Mouse (Mus musculus) embryonic fibroblast, embryonic 13.5 days (primary cell): ENCODE results near the gene Mrps26. TPM values are rescaled to one million over a fixed set of nuclear protein-coding genes. Genes with fewer than 3 reads are reported as not detected.
A peak's percentile ranks its signal among the peaks of the same experiment; 100 is the strongest.

ENCODE experiments used
- H3K27ac ChIP-seq: 2 replicates; pipeline ENCODE4 v1.5.1; 2012; ENCODE audit warnings: low read length, control low read depth, inconsistent platforms; ENCODE audit not compliant: insufficient read depth
- H3K4me1 ChIP-seq: 2 replicates; pipeline ENCODE4 v1.6.1; 2011; ENCODE audit warnings: low read length; ENCODE audit not compliant: control insufficient read depth, insufficient read depth
- H3K4me3 ChIP-seq: 2 replicates; pipeline ENCODE4 v1.5.1; 2011; ENCODE audit warnings: mild to moderate bottlenecking, control low read depth, low read length; ENCODE audit not compliant: insufficient read depth
- CTCF ChIP-seq: IDR thresholded peaks from 2 replicates; pipeline ENCODE4 v1.5.1; 2011; ENCODE audit warnings: mild to moderate bottlenecking, control low read depth, low read length, moderate library complexity, borderline replicate concordance; ENCODE audit not compliant: insufficient read depth
- POLR2A ChIP-seq: IDR thresholded peaks from 2 replicates; pipeline ENCODE4 v1.6.1; 2011; ENCODE audit warnings: low read depth, mild to moderate bottlenecking, control low read depth, low read length, moderate library complexity
- polyA plus RNA-seq: library from polyadenylated mRNA; stranded (reverse); fragments of >200 nt; gene quantifications from 2 replicates; pipeline ENCODE4 v1.2.4, GENCODE M21; 2011; ENCODE audit warnings: low read depth; ENCODE audit not compliant: missing spikeins, insufficient read length

The Mrps26 gene
- polyA plus RNA-seq, 1 experiment, result 24.4 TPM

DNA sequence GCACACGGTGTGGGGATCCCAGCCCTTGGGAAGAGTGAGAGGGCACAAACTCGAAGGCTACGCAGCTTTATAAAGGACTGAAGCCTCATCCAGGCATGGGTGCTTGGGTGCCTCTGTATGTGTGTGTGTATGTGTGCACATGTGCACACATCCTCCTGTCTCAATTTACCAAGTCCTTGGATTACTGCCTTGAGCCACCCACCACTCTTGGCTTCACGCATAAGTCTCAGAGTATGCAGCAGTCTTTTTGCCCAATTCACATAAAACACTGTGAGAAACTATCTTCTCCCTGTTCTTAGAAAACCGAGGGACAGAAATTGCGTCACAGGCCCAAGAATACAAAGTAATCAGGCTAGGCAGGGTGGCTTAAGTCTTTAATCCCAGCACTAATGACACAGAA, 22.5 kb downstream of the Mrps26 start:
- TF ChIP-seq CTCF, result no peak
- TF ChIP-seq POLR2A, result no peak
- Histone ChIP-seq H3K4me1 (no peaks in the 10 kb centered on the region), H3K27ac (no peak overlapping the region), H3K4me3 (no peak overlapping the region)

GRCm38 (mm10) chr2:130588373-130588772, 24.8 kb downstream of the Mrps26 start:
- no peak overlapping the region for H3K4me3 ChIP-seq
- no peak overlapping the region for H3K27ac ChIP-seq
- TF ChIP-seq CTCF (no peak), POLR2A (no peak)
- H3K4me1 ChIP-seq, result no peaks in the 10 kb centered on the region

DNA sequence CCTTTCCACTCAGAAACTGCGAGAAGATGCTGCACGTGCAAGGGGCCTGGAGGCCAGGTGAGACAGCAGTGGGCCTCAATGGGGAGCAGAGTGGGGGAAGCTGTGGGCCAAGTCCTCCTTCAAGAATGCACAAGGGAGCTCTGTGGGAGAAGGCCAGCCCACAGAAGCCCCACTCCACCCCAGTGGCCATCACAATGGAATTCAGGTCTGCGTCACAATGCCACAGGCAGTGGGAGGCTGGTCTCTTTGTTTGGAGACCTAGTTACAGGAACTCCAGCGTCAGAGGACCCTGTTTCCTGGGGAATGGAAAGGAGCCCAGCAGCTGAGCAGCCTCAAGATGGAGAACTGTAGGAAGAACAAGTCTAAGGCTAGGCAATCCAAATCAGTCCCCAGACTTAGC, 25.6 kb downstream of the Mrps26 start:
- Histone ChIP-seq H3K4me1 (no peaks in the 10 kb centered on the region), H3K4me3 (no peak overlapping the region), H3K27ac (no peak overlapping the region)
- TF ChIP-seq CTCF (no peak), POLR2A (no peak)

DNA sequence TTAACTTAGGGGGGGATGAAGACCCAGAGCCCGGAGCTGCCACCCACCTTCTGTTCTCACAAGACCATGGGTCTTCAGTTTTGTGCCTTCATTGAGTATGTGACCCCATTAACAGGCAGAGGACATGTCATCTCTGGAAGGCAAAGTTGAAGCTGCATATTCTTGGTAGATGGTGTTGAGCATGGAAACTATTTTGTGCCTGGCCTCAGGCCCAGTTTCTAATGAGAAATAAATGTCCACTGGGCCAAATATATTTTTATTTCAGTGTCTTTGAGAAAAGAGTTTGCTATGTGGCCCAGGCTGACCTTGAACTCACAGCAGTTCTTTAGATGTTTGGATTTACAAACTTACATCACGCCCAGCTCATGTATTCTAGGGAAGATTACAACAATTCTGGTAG, 26.2 kb downstream of the Mrps26 start:
- no peaks in the 10 kb centered on the region for H3K4me1 ChIP-seq
- no peak overlapping the region for H3K4me3 ChIP-seq
- no peak for TF ChIP-seq CTCF
- TF ChIP-seq POLR2A, result no peak
- H3K27ac ChIP-seq, result no peak overlapping the region

- no peak for TF ChIP-seq POLR2A
- no peak for TF ChIP-seq CTCF
These were observed 27.5 kb downstream of the Mrps26 start for GRCm38 (mm10) chr2:130591016-130591415.

DNA sequence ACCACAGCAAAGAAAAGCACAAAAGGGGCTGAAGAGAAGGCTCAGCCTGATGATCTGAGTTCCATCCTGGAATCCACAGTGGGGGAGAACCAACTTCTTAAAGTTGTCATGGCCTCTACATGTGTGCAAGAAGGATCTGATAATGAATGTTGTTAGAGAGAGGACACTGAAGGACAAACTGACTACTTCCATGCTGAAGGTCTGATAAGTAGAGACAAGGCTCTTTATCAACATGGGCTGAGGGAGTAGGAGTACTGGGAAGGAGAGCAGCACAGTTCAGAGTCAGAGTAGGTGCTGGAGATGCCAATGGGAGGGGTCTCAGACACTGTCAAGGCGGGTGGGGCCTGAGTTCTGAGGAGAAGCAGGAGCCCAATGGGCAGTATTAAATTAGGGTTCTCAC, 32.1 kb downstream of the Mrps26 start:
- Histone ChIP-seq H3K4me3 (no peak overlapping the region), H3K4me1 (no peaks in the 10 kb centered on the region), H3K27ac (no peak overlapping the region)
- TF ChIP-seq CTCF (no peak), POLR2A (no peak)

More at GRCm38 (mm10) chr2:130591016-130591415, 27.5 kb downstream of the Mrps26 start:
- Histone ChIP-seq H3K4me3 (no peak overlapping the region), H3K4me1 (no peaks in the 10 kb centered on the region), H3K27ac (no peak overlapping the region)

GRCm38 (mm10) chr2:130597601-130598010, 34.1 kb downstream of the Mrps26 start:
- H3K4me1 ChIP-seq, result no peaks in the 10 kb centered on the region
- H3K27ac ChIP-seq, result no peak overlapping the region
- H3K4me3 ChIP-seq, result no peak overlapping the region
- TF ChIP-seq CTCF (no peak), POLR2A (no peak)

GRCm38 (mm10) chr2:130598399-130598798, 34.9 kb downstream of the Mrps26 start:
- no peak overlapping the region for H3K27ac ChIP-seq
- TF ChIP-seq POLR2A, result no peak
- TF ChIP-seq CTCF, result no peak
- no peak overlapping the region for H3K4me3 ChIP-seq
- H3K4me1 ChIP-seq, result no peaks in the 10 kb centered on the region

DNA sequence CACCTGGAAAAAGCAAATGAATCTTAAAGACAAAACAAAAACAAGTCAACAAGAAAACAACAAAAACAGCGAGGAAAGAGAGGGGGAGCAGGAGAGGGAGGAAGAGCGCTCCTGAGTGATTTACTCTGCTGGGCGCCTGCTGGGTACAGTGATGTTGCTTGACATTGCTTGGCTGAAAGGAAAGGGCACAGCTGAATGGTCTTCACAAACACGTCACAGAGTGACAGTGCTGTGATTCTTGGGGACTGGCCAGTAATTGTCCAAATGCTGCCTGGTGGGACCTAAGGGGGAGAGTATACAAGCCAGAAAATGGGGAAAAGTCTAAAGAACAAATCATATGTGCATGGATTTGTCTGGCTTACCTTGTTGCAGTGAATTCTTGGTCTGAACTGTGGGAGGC, 38.7 kb downstream of the Mrps26 start:
- no peak for TF ChIP-seq CTCF
- no peak for TF ChIP-seq POLR2A
- H3K4me3 ChIP-seq, result no peak overlapping the region
- no peaks in the 10 kb centered on the region for H3K4me1 ChIP-seq
- no peak overlapping the region for H3K27ac ChIP-seq

DNA sequence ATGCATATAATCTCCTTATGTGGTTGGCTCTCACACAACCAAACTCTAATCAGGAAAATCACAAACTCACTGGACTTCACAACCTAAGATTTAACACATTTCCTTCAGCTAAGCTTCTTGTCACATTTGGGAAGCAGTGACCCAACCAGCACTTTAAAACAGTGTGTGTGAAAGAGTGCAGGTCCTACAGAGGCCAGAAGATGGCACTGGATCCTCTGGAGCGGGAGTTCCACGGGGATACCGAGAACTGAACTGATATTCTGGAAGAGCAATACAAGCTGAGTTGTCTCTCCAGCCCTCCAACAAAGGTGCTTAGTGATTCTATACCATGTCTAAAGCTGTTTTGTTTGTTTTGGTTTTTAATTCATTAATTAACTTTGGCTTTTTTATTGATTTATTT, 49.5 kb downstream of the Mrps26 start:
- Histone ChIP-seq H3K27ac (no peak overlapping the region), H3K4me3 (no peak overlapping the region), H3K4me1 (no peaks in the 10 kb centered on the region)
- no peak for TF ChIP-seq POLR2A
- 0 out of 2 replicates have a peak, but pooled peaks have one; percentile 6 for TF ChIP-seq CTCF

Other genes starting within 250 kb of the Mrps26 start
- gene Cpxm1, start 166.2 kb upstream of the Mrps26 start, polyA plus RNA-seq, result 38.9 and 54.4 TPM in 2 replicates
- not detected in 2 replicates for gene Gm28372, start 158.5 kb upstream of the Mrps26 start, polyA plus RNA-seq
- gene 1700020A23Rik, start 158.5 kb upstream of the Mrps26 start, polyA plus RNA-seq, result not detected in 2 replicates
- not detected in 2 replicates for gene Tmem239, start 157.3 kb upstream of the Mrps26 start, polyA plus RNA-seq
- 84.9 and 90.1 TPM in 2 replicates for gene Vps16, start 139.4 kb upstream of the Mrps26 start, polyA plus RNA-seq
- 15.8 and 18.7 TPM in 2 replicates for gene Pced1a, start 139.0 kb upstream of the Mrps26 start, polyA plus RNA-seq
- gene Ptpra, start 113.5 kb upstream of the Mrps26 start, polyA plus RNA-seq, result 116 and 121 TPM in 2 replicates
- gene Oxt, start 12.4 kb downstream of the Mrps26 start, polyA plus RNA-seq, result not detected in 2 replicates
- gene Avp, start 18.8 kb downstream of the Mrps26 start, polyA plus RNA-seq, result not detected in 2 replicates
- gene Fastkd5, start 66.3 kb downstream of the Mrps26 start, polyA plus RNA-seq, result 9.3 and 10.3 TPM in 2 replicates
- gene Ubox5, start 66.3 kb downstream of the Mrps26 start, polyA plus RNA-seq, result 7.2 and 8.4 TPM in 2 replicates
- 4.5 and 5.1 TPM in 2 replicates for gene Lzts3, start 79.1 kb downstream of the Mrps26 start, polyA plus RNA-seq
- 45.9 and 46.7 TPM in 2 replicates for gene Ddrgk1, start 100.9 kb downstream of the Mrps26 start, polyA plus RNA-seq
- gene Itpa, start 103.9 kb downstream of the Mrps26 start, polyA plus RNA-seq, result 66.6 and 71.8 TPM in 2 replicates
- gene Slc4a11, start 133.8 kb downstream of the Mrps26 start, polyA plus RNA-seq, result 3.5 TPM in 2 replicates